Mouse (Mus musculus) hindbrain, embryonic 15.5 days (tissue): ENCODE results near the gene Zdhhc4. TPM values are rescaled to one million over a fixed set of nuclear protein-coding genes. Genes with fewer than 3 reads are reported as not detected.

ENCODE experiments used
- ATAC-seq: fragments of 200-750 bp; cut with Nextera tagmentation; 2 replicates; pipeline ENCODE4 v1.8.0; 2017; ENCODE audit warnings: low read depth, moderate number of reproducible peaks, moderate TSS enrichment; ENCODE audit not compliant: low FRiP score
- H3K27ac ChIP-seq: fragments of 300-500 bp; sonication (generic); replicated peaks from 2 replicates; pipeline ENCODE4 v1.5.1; 2015; ENCODE audit warnings: mild to moderate bottlenecking, inconsistent platforms
- H3K27me3 ChIP-seq: fragments of 300-500 bp; sonication (generic); 2 replicates; pipeline ENCODE4 v1.6.1; 2015; ENCODE audit warnings: control low read depth, inconsistent platforms
- H3K36me3 ChIP-seq: fragments of 300-500 bp; sonication (generic); 2 replicates; pipeline ENCODE4 v1.6.1; 2015; ENCODE audit warnings: control low read depth, inconsistent platforms
- H3K4me1 ChIP-seq: fragments of 300-500 bp; sonication (generic); replicated peaks from 2 replicates; pipeline ENCODE4 v1.6.1; 2015; ENCODE audit warnings: control low read depth, inconsistent platforms
- H3K4me2 ChIP-seq: fragments of 300-500 bp; sonication (generic); 2 replicates; pipeline ENCODE4 v1.6.1; 2015; ENCODE audit warnings: moderate library complexity, mild to moderate bottlenecking, inconsistent platforms
- H3K4me3 ChIP-seq: fragments of 300-500 bp; sonication (generic); 2 replicates; pipeline ENCODE4 v1.5.1; 2015; ENCODE audit warnings: mild to moderate bottlenecking, inconsistent platforms
- H3K9ac ChIP-seq: fragments of 300-500 bp; sonication (generic); 2 replicates; pipeline ENCODE4 v1.6.1; 2015; ENCODE audit warnings: inconsistent platforms
- H3K9me3 ChIP-seq: fragments of 300-500 bp; sonication (generic); 2 replicates; pipeline ENCODE4 v1.6.1; 2016; ENCODE audit warnings: control low read depth, inconsistent platforms
- WGBS: fragments of 180-500 bp; shearing (Covaris S2); methylation state at CpG from one replicate; pipeline ENCODE4 v1.1.7; 2015; 5-methylcytosine and 5-hydroxymethylcytosine counted together
- polyA plus RNA-seq: library from polyadenylated mRNA; unstranded; fragments of >200 nt; fragmentation: Nextera tagmentation; extraction: Ambion mirVana; gene quantifications from 2 replicates; pipeline ENCODE4 v1.2.1, GENCODE M21; 2015

Gene Zdhhc4
- polyA plus RNA-seq, 1 experiment from 2014 or later = 69.8 TPM

DNA sequence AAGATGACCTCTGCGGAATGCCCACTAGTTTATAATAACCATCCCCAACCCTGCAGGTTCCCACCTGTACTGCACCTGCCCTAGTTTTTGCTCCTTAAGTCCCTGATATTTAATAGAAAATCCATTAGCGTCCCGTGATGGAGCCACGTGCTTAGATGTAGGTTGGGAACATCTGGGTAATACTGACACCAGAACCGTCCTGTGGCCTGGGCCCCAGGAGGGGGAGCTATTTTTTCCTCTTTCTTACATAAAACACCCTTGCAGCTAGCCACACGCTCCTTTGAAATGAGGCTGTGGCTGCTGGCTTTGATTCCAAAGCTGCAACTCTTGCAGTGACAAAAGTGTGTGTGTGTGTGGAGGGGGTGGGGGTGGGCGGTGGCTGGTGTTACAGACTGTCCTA, 30.2 kb upstream of the Zdhhc4 start:
- peaks cover 15% of the 10 kb centered on the region for H3K4me1 ChIP-seq
- H3K27ac ChIP-seq = no peak overlapping the region
- no peak overlapping the region for H3K4me3 ChIP-seq
- no peak overlapping the region for H3K9ac ChIP-seq
- no peaks in the 10 kb centered on the region for H3K9me3 ChIP-seq
- no peak for ATAC-seq
- H3K36me3 ChIP-seq = no peaks in the 10 kb centered on the region
- WGBS = 38% methylated on average over 7 of the region's 7 CpGs
- H3K4me2 ChIP-seq = no peak overlapping the region
- peaks cover 7% of the 10 kb centered on the region for H3K27me3 ChIP-seq

DNA sequence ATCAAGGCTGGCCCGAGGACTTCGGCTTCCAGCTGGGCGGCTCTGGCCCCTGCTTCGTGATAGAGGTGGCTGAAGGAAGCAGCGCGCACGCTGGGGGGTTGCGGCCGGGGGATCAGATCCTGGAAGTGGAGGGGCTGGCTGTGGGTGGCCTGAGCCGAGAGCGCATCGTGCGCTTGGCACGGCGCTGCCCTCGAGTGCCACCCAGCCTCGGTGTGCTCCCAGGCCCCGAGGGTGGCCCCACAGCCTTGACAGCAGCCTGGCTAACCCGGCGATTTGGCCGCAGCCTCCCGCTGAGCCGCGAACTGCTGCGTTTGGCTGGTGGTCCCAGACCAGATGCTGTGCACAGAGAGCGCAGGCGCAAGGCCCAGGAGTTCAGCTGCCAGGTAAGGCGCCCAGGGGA, 28.5 kb upstream of the Zdhhc4 start:
- WGBS = 2% methylated on average over 28 of the region's 28 CpGs
- Histone ChIP-seq H3K9ac (no peak overlapping the region), H3K27ac (no peak overlapping the region)

DNA sequence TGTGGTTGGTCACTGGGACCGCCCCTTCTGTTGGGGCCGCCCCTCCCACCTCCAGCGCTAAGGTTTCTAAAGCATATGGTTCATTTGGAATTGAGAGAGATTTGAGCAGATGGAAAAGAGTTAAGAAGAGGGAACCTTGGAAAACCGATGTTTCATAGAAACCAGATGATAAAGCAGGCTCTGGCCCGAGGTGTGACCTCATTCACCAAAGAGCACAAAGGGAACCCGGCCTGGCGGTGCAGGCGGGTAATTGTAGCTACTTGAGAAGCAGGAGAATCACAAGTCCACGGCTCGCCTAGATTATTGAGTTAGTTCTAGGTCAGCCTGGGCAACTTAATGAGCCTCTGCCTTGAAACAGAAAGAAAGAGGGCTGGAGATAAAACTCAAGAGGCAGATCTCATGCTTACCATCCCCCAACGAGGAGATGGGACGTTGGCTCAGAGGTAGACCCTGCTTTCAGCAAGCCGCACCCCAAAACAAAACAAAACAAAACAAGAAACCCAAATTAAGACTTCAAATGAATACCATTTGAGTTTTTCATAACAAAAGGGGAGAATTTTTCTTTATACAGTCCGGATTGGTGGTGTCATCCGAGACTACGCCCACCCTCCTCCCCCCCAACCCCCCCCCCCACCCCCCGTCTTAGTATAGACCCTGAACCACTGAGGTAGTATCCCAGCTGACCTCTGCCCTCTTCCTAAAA, 27.8 kb upstream of the Zdhhc4 start, which contains the start of gene Grid2ip:
Grid2ip (plus strand) TSS at position 653 of the 703 bp plus-strand sequence.
- Histone ChIP-seq H3K4me2 (peak within 1 kb of the TSS; percentile 44), H3K4me1 (peaks cover 6% of the 10 kb centered on the region), H3K36me3 (no peaks in the 10 kb centered on the region), H3K9ac (no peak within 1 kb of the TSS), H3K27ac (no peak within 1 kb of the TSS), H3K4me3 (peak within 1 kb of the TSS; percentile 18), H3K9me3 (peaks cover 4% of the 10 kb centered on the region; the same call in 1 of the 2 replicates), H3K27me3 (peaks cover 6% of the 10 kb centered on the region; the same call in 1 of the 2 replicates)
- 14% methylated on average over 17 of the region's 17 CpGs for WGBS
- ATAC-seq = no peak

More for the DNA sequence above, 28.5 kb upstream of the Zdhhc4 start:
- Histone ChIP-seq H3K4me1 (peaks cover 6% of the 10 kb centered on the region), H3K4me3 (peak overlapping the region; percentile 18), H3K4me2 (peak overlapping the region; percentile 44), H3K27me3 (peaks cover 6% of the 10 kb centered on the region; the same call in 1 of the 2 replicates), H3K36me3 (no peaks in the 10 kb centered on the region), H3K9me3 (peaks cover 2% of the 10 kb centered on the region; the same call in 1 of the 2 replicates)
- no peak for ATAC-seq

DNA sequence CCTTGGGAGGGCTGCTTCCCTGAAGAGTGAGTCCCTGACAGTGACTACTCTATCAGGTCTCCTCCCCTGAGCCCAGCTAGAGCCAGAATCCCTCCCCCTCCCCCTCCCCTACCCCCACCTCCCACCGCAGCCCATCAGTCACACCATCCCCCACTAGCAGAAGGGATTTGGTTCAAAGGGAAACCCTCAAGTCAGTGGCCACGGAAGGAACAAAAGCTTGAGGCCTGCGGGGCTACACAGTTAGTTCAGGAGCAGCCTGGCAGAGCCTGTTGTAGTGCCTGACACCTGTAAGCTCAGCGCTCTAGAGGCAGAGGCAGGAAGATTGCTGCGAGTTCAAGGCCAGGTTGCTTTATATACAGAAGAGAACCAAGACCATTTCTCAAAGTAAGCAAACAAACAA, 27.0 kb upstream of the Zdhhc4 start:
- Histone ChIP-seq H3K36me3 (no peaks in the 10 kb centered on the region), H3K9ac (no peak overlapping the region), H3K9me3 (peaks cover 4% of the 10 kb centered on the region; the same call in 1 of the 2 replicates), H3K4me1 (peaks cover 6% of the 10 kb centered on the region), H3K27ac (no peak overlapping the region), H3K27me3 (peaks cover 6% of the 10 kb centered on the region; the same call in 1 of the 2 replicates), H3K4me2 (no peak overlapping the region), H3K4me3 (no peak overlapping the region)
- ATAC-seq = no peak
- 32% methylated on average over 5 of the region's 5 CpGs for WGBS

DNA sequence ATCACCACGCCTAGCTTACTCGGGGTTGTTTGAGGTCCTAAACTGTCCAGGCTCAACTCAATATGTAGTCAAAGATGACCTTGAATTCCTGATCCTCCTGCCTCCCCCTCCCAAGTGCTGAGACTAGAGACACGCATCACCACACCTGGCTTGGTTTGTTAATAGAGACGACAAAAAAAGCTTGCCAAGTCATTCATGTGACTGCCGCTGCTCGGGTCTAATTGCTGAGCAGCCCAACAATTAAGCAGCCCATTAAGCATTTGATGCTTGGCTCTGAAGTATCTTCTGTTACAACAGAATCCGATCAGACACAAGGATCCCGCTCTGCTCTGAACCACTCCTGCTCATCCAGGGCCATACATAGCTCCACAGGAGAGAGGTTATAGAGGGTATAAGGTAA, 17.3 kb upstream of the Zdhhc4 start:
- no peaks in the 10 kb centered on the region for H3K4me1 ChIP-seq
- H3K4me3 ChIP-seq = no peak overlapping the region
- H3K36me3 ChIP-seq = no peaks in the 10 kb centered on the region
- H3K4me2 ChIP-seq = no peak overlapping the region
- H3K9me3 ChIP-seq = 0 out of 2 replicates have a peak, but pooled peaks cover 6% of the 10 kb centered on the region
- H3K27me3 ChIP-seq = no peaks in the 10 kb centered on the region
- no peak for ATAC-seq
- no peak overlapping the region for H3K27ac ChIP-seq
- no peak overlapping the region for H3K9ac ChIP-seq
- WGBS = 67% methylated on average over 8 of the region's 8 CpGs

DNA sequence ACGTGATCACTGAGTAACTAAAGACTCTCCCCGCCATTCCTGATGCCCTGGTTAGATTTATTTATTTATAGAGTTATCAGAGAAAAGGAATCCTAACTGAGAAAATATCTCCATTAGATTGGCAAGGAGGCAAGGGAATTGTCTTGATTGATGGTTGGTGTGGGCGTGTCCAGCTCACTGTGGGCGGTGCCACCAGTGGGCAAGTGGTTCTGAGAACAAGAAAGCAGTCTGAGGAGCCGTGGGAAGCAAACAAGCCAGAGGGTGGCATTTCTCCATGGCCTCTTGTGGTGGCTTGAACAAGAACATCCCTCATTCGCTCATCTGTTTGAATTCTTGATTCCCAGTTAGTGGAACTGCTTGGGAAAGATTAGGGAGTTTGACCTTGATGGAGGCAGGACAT, 10.5 kb upstream of the Zdhhc4 start:
- Histone ChIP-seq H3K9me3 (no peaks in the 10 kb centered on the region), H3K4me3 (no peak overlapping the region), H3K4me1 (no peaks in the 10 kb centered on the region), H3K9ac (no peak overlapping the region), H3K27me3 (no peaks in the 10 kb centered on the region; the same call in 1 of the 2 replicates), H3K27ac (no peak overlapping the region), H3K4me2 (no peak overlapping the region), H3K36me3 (no peaks in the 10 kb centered on the region)
- 50% methylated on average over 6 of the region's 6 CpGs for WGBS
- no peak for ATAC-seq

DNA sequence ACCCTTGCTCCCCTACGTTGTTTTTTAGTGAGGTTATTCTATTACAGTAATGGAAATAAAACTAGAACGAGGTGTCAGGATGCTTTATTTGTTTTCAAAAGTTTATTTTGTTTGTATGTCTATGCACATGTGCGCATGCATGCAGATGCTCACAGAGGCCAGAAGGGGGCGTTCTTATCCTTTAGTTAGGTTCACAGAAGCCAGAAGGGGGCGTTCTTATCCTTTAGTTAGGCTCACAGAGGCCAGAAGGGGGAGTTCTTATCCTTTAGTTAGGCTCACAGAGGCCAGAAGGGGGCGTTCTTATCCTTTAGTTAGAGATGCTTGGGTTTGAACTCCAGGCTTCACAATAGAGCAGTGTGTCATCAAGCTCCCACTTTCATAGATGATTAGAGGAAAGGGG, 7.5 kb upstream of the Zdhhc4 start:
- H3K36me3 ChIP-seq = no peaks in the 10 kb centered on the region
- no peak for ATAC-seq
- no peaks in the 10 kb centered on the region for H3K9me3 ChIP-seq
- H3K27me3 ChIP-seq = no peaks in the 10 kb centered on the region; the same call in 1 of the 2 replicates
- H3K4me1 ChIP-seq = no peaks in the 10 kb centered on the region
- H3K9ac ChIP-seq = no peak overlapping the region
- H3K4me3 ChIP-seq = no peak overlapping the region
- H3K27ac ChIP-seq = no peak overlapping the region
- H3K4me2 ChIP-seq = no peak overlapping the region
- WGBS = 69% methylated on average over 6 of the region's 6 CpGs

DNA sequence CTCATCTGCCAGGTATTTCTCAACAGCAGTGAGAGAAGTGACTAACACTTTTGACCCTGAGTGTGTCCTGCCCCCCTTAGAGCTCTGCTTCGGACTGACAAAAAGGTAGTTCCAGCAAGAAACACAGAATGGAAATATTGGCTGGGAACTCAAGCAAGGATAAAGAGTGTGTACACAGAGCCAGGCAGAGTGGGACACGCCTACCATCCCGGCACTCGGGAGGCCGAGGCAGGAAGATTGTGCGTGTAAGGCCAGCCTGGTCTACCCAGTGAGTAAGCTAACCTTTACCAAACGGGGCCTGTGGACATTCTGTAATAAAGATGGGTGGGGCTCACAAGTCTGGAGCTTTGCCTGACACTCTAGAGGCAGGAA, 6.0 kb upstream of the Zdhhc4 start:
- H3K36me3 ChIP-seq = no peaks in the 10 kb centered on the region
- H3K4me1 ChIP-seq = peaks cover 2% of the 10 kb centered on the region
- H3K4me2 ChIP-seq = no peak overlapping the region
- no peak for ATAC-seq
- H3K27me3 ChIP-seq = no peaks in the 10 kb centered on the region; the same call in 1 of the 2 replicates
- no peaks in the 10 kb centered on the region for H3K9me3 ChIP-seq
- no peak overlapping the region for H3K9ac ChIP-seq
- H3K27ac ChIP-seq = no peak overlapping the region
- H3K4me3 ChIP-seq = no peak overlapping the region
- WGBS = 80% methylated on average over 7 of the region's 7 CpGs

DNA sequence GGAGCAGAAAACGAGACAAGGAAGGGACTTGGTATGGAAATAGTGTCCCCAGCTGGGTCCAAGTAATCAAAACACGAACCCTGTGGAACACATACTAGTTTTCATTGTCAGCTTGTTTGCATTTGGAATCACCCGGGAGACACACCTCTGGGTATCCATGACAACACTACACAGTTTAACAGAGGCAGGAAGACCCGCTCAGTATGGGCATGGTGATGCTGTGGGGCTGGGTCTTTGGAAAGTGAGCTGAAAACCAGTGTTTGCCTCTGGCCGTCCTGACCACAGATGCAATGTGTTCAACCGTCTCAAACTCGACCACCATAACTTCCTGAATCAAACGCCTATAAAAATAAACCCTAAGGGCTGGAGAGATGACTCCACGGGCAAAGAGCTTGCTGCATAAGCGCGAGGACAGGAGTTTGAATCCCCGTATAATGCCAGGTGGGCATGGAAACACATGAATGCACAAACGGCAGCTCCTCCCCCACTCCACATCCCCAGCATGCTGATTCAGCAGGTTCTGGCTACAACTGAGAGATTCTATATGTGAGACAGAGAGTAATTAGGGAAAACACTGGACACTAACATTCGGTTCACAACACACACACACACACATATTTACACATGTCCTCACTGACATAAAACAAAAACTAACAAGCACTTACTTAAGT, 5.5 kb upstream of the Zdhhc4 start:
- Histone ChIP-seq H3K4me2 (peak overlapping the region; percentile 22; the same call in 1 of the 2 replicates), H3K36me3 (no peaks in the 10 kb centered on the region), H3K27ac (no peak overlapping the region), H3K4me3 (no peak overlapping the region), H3K4me1 (peaks cover 7% of the 10 kb centered on the region), H3K27me3 (no peaks in the 10 kb centered on the region; the same call in 1 of the 2 replicates), H3K9me3 (no peaks in the 10 kb centered on the region), H3K9ac (no peak overlapping the region)
- ATAC-seq = no peak; the same call in 1 of the 2 replicates
- WGBS = 62% methylated on average over 14 of the region's 14 CpGs

DNA sequence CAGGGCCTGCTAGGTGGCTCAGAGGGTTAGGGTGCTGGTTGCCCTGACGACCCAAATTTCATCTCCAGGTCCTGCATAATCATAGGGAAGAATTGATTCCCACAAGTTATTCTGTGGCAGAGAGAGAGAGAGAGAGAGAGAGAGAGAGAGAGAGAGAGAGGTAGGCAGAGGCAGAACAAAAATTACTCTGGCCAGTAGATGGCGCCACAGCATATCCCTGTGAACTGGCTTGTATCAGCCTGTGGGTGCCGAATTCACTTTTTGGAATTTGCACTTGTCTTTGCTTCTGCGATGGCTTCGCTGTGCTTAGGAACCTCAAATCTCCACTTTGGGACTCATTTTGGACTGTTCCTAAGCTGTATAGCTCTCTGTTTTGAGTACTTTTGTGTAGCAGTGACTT, 4.8 kb upstream of the Zdhhc4 start:
- H3K4me3 ChIP-seq = no peak overlapping the region
- H3K9ac ChIP-seq = no peak overlapping the region
- 18% methylated on average over 5 of the region's 5 CpGs for WGBS
- no peaks in the 10 kb centered on the region; the same call in 1 of the 2 replicates for H3K27me3 ChIP-seq
- no peaks in the 10 kb centered on the region for H3K9me3 ChIP-seq
- H3K27ac ChIP-seq = no peak overlapping the region
- peak; percentile 57 for ATAC-seq
- H3K36me3 ChIP-seq = no peaks in the 10 kb centered on the region
- H3K4me2 ChIP-seq = peak overlapping the region; percentile 22; the same call in 1 of the 2 replicates
- peaks cover 8% of the 10 kb centered on the region for H3K4me1 ChIP-seq

DNA sequence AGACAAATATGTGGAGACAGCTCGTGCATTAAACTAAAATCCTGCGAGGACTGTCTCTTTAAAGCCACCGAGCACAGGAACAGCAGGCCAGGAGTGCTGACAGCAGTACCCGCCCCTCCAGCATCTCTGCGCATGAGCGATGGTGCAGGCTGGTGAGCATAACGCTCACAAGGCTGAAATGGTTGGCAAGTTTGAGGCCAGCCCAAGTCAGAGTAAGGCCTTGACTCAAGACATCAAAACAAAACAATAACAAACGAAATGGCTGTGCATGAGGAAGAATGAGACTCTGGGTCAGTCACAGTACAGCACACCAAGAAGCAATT, 11.8 kb downstream of the Zdhhc4 start:
- H3K4me2 ChIP-seq = no peak overlapping the region
- H3K9me3 ChIP-seq = no peaks in the 10 kb centered on the region
- 82% methylated on average over 8 of the region's 8 CpGs for WGBS
- H3K27ac ChIP-seq = no peak overlapping the region
- H3K27me3 ChIP-seq = no peaks in the 10 kb centered on the region
- no peak for ATAC-seq
- H3K4me1 ChIP-seq = peaks cover 23% of the 10 kb centered on the region
- H3K9ac ChIP-seq = no peak overlapping the region
- H3K36me3 ChIP-seq = peaks cover 41% of the 10 kb centered on the region
- no peak overlapping the region for H3K4me3 ChIP-seq

DNA sequence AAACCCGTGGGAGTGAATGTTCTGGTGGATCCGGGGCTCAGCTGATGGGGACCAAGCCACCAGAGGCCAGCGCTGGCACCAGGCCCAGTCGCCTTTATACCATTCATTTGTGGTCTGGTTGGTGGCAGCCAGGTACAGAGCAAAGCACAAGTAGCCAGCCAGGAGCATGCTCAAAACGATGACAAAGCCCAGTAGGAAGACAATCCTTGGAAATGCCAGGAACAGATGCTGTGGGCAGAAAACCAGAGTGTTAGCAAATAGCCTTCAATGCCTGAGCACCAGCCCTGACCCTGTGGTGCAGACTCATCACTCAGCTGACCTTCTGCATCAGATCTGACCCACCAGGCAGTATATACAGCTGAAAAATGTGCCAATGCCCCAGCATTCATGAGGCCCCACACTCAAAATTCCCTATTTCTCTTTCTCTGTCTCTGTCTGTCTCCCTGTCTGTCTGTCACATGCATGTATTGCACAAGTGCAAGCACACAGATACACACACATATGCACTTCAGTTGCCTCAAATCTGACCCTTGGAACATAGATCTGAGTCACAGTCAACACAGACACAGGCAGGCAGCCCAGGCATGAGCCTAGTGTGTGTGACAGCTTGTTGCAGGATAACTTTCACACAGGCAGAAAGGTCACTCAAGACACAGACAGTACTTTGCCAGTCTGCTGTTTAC, 12.3 kb downstream of the Zdhhc4 start:
- Histone ChIP-seq H3K9ac (no peak overlapping the region), H3K4me1 (peaks cover 26% of the 10 kb centered on the region), H3K4me3 (no peak overlapping the region), H3K27ac (no peak overlapping the region), H3K9me3 (no peaks in the 10 kb centered on the region), H3K27me3 (no peaks in the 10 kb centered on the region), H3K36me3 (peaks cover 38% of the 10 kb centered on the region), H3K4me2 (no peak overlapping the region)
- no peak for ATAC-seq
- 91% methylated on average over 5 of the region's 5 CpGs for WGBS
